ENCODE assay signal across 12 mouse cellular contexts in genomic region chr12:27311854-27312466, GRCm38 (mm10). TPM values are rescaled to one million over a fixed set of nuclear protein-coding genes. Genes with fewer than 3 reads are reported as not detected.
A peak's percentile ranks its signal among the peaks of the same experiment; 100 is the strongest.
DNase-seq lines count a peak whose midpoint lies in the region; ATAC-seq and TF ChIP-seq lines count a peak whose summit lies in the region.
"Had no signal": no experiment of that assay in that cellular context is flagged by ENCODE, and none has a peak within 500 bp of the region (broad histone marks: within the 10 kb centered on the region; RNA-seq: fewer than 3 reads in every experiment).

No protein-coding gene starts in this region.

- no peak overlapping the region for H3K4me3 ChIP-seq in intestine, embryonic 14.5 days (ENCODE audit: low read depth, low read length)
- no peak overlapping the region for H3K4me3 ChIP-seq in intestine, embryonic 15.5 days (replicated peaks)
- no peak overlapping the region for H3K4me3 ChIP-seq in midbrain, embryonic 11.5 days (ENCODE audit: low read depth, low read length)
- no peak overlapping the region for H3K4me3 ChIP-seq in midbrain, embryonic 16.5 days (ENCODE audit: low read depth, low read length)
- H3K4me3 ChIP-seq in limb, embryonic 14.5 days (replicated peaks; ENCODE audit: low read length): no peak overlapping the region
- H3K4me3 ChIP-seq: layer of hippocampus, adult 2 months; limb, embryonic 15.5 days; megakaryocyte, embryonic 14.5 days had no signal

- no peak for TF ChIP-seq POLR2A in limb, embryonic 14.5 days (IDR thresholded peaks at IDR 0.05; ENCODE audit: borderline replicate concordance, extremely low read depth, insufficient read depth, insufficient read length)

- H3K9ac ChIP-seq in intestine, embryonic 14.5 days (ENCODE audit: low read length): no peak overlapping the region
- H3K9ac ChIP-seq in intestine, embryonic 15.5 days: no peak overlapping the region
- H3K9ac ChIP-seq in midbrain, embryonic 11.5 days (ENCODE audit: low read length): no peak overlapping the region
- no peak overlapping the region for H3K9ac ChIP-seq in midbrain, embryonic 16.5 days (ENCODE audit: low read depth, low read length)
- no peak overlapping the region for H3K9ac ChIP-seq in limb, embryonic 14.5 days (ENCODE audit: low read depth, low read length, severe bottlenecking)
- H3K9ac ChIP-seq: limb, embryonic 15.5 days had no signal

- no peak overlapping the region for H3K27ac ChIP-seq in intestine, embryonic 14.5 days (ENCODE audit: low read depth)
- no peak overlapping the region for H3K27ac ChIP-seq in intestine, embryonic 15.5 days
- no peak overlapping the region for H3K27ac ChIP-seq in midbrain, embryonic 11.5 days (ENCODE audit: low read depth, low read length)
- H3K27ac ChIP-seq in midbrain, embryonic 16.5 days (ENCODE audit: low read length): no peak overlapping the region
- no peak overlapping the region for H3K27ac ChIP-seq in limb, embryonic 14.5 days (replicated peaks; ENCODE audit: low read depth, low read length)
- H3K27ac ChIP-seq: layer of hippocampus, adult 2 months had no signal

- peaks cover 20% of the 10 kb centered on the region for H3K4me1 ChIP-seq in intestine, embryonic 14.5 days (replicated peaks; ENCODE audit: control insufficient read depth, insufficient read depth, low read length)
- H3K4me1 ChIP-seq in intestine, embryonic 15.5 days (replicated peaks): peaks cover 17% of the 10 kb centered on the region
- peaks cover 9% of the 10 kb centered on the region for H3K4me1 ChIP-seq in midbrain, embryonic 11.5 days (ENCODE audit: control insufficient read depth, insufficient read depth, low read length)
- no peaks in the 10 kb centered on the region; the same call in 1 of the 2 replicates for H3K4me1 ChIP-seq in midbrain, embryonic 16.5 days (ENCODE audit: control insufficient read depth, insufficient read depth, low read length)
- peaks cover 17% of the 10 kb centered on the region for H3K4me1 ChIP-seq in limb, embryonic 14.5 days (ENCODE audit: control insufficient read depth, insufficient read depth, low read length)
- H3K4me1 ChIP-seq: megakaryocyte, embryonic 14.5 days had no signal

- H3K36me3 ChIP-seq in intestine, embryonic 14.5 days (ENCODE audit: control insufficient read depth, insufficient read depth, low read length): no peaks in the 10 kb centered on the region
- H3K36me3 ChIP-seq in intestine, embryonic 15.5 days: no peaks in the 10 kb centered on the region
- H3K36me3 ChIP-seq in midbrain, embryonic 11.5 days (ENCODE audit: control insufficient read depth, insufficient read depth, low read length): no peaks in the 10 kb centered on the region
- no peaks in the 10 kb centered on the region for H3K36me3 ChIP-seq in midbrain, embryonic 16.5 days (ENCODE audit: control insufficient read depth, insufficient read depth, low read length)
- no peaks in the 10 kb centered on the region for H3K36me3 ChIP-seq in limb, embryonic 14.5 days (ENCODE audit: control insufficient read depth, insufficient read depth, low read length)
- H3K36me3 ChIP-seq: limb, embryonic 15.5 days had no signal

- 0 out of 2 replicates have a peak overlapping the region, but pooled peaks have one; percentile 3 for H3K4me2 ChIP-seq in intestine, embryonic 14.5 days (ENCODE audit: low read length)
- no peak overlapping the region for H3K4me2 ChIP-seq in intestine, embryonic 15.5 days (replicated peaks)
- H3K4me2 ChIP-seq in midbrain, embryonic 11.5 days: peak overlapping the region; percentile 8; the same call in 1 of the 2 replicates
- no peak overlapping the region for H3K4me2 ChIP-seq in midbrain, embryonic 16.5 days (ENCODE audit: low read length)
- 0 out of 2 replicates have a peak overlapping the region, but pooled peaks have one; percentile 5 for H3K4me2 ChIP-seq in limb, embryonic 14.5 days (replicated peaks; ENCODE audit: low read depth, low read length, severe bottlenecking)

- no peak for ATAC-seq in intestine, embryonic 14.5 days (replicated peaks; ENCODE audit: low FRiP score, low TSS enrichment, low read depth)
- no peak for ATAC-seq in intestine, embryonic 15.5 days
- ATAC-seq in midbrain, embryonic 11.5 days (ENCODE audit: low FRiP score): no peak
- no peak for ATAC-seq in midbrain, embryonic 16.5 days
- ATAC-seq in limb, embryonic 14.5 days (ENCODE audit: low FRiP score, low read depth): no peak

- H3K9me3 ChIP-seq in intestine, embryonic 14.5 days (ENCODE audit: control insufficient read depth, low read length): no peaks in the 10 kb centered on the region
- no peaks in the 10 kb centered on the region for H3K9me3 ChIP-seq in intestine, embryonic 15.5 days
- no peaks in the 10 kb centered on the region for H3K9me3 ChIP-seq in midbrain, embryonic 11.5 days (ENCODE audit: control insufficient read depth, low read length)
- H3K9me3 ChIP-seq in midbrain, embryonic 16.5 days (replicated peaks; ENCODE audit: control insufficient read depth, low read length, poor library complexity, severe bottlenecking): no peaks in the 10 kb centered on the region
- H3K9me3 ChIP-seq in limb, embryonic 14.5 days (ENCODE audit: control insufficient read depth, low read length): no peaks in the 10 kb centered on the region
- H3K9me3 ChIP-seq: limb, embryonic 15.5 days; megakaryocyte, embryonic 14.5 days had no signal

- WGBS in intestine, embryonic 14.5 days: 20% methylated on average over 9 of the region's 9 CpGs
- 28% methylated on average over 9 of the region's 9 CpGs for WGBS in intestine, embryonic 15.5 days
- 14% methylated on average over 9 of the region's 9 CpGs for WGBS in midbrain, embryonic 11.5 days
- 19% methylated on average over 9 of the region's 9 CpGs for WGBS in midbrain, embryonic 16.5 days
- 16% methylated on average over 9 of the region's 9 CpGs for WGBS in limb, embryonic 14.5 days

- no peak for DNase-seq in intestine, embryonic 14.5 days (ENCODE audit: low spot score)
- DNase-seq in midbrain, embryonic 11.5 days (ENCODE audit: low spot score, missing footprints): peak; percentile 88
- peak; percentile 44 for DNase-seq in embryo, embryonic 9.5 days (ENCODE audit: extremely low spot score)
- DNase-seq in limb, embryonic 14.5 days (ENCODE audit: low spot score): no peak
- DNase-seq in layer of hippocampus, postnatal 36 days: no peak
- DNase-seq: adrenal gland, adult 2 months had no signal

- no peaks in the 10 kb centered on the region for H3K27me3 ChIP-seq in intestine, embryonic 14.5 days (replicated peaks; ENCODE audit: control insufficient read depth, insufficient read depth, low read length)
- no peaks in the 10 kb centered on the region for H3K27me3 ChIP-seq in intestine, embryonic 15.5 days (replicated peaks)
- H3K27me3 ChIP-seq in midbrain, embryonic 11.5 days (ENCODE audit: control insufficient read depth, insufficient read depth, low read length): no peaks in the 10 kb centered on the region
- no peaks in the 10 kb centered on the region for H3K27me3 ChIP-seq in midbrain, embryonic 16.5 days (ENCODE audit: control insufficient read depth, insufficient read depth, low read depth, low read length)
- H3K27me3 ChIP-seq in limb, embryonic 14.5 days (ENCODE audit: control insufficient read depth, insufficient read depth, low read length): no peaks in the 10 kb centered on the region
- H3K27me3 ChIP-seq: limb, embryonic 15.5 days; megakaryocyte, embryonic 14.5 days had no signal

RNA-seq across cellular contexts. Expression of gene Sox11, which starts 30.4 kb away (rescaled TPM):
- 60.1 and 72.7 TPM in 2 replicates for polyA plus RNA-seq in intestine, embryonic 14.5 days (2014; fragmentation: Nextera tagmentation; extraction: Ambion mirVana)
- 30.9 and 37.5 TPM in 2 replicates for polyA plus RNA-seq in intestine, embryonic 15.5 days (2015; fragmentation: Nextera tagmentation; extraction: Ambion mirVana)
- polyA plus RNA-seq in midbrain, embryonic 11.5 days (2014; fragmentation: Nextera tagmentation; extraction: Ambion mirVana): 618 and 725 TPM in 2 replicates
- polyA plus RNA-seq in midbrain, embryonic 16.5 days (2015; fragmentation: Nextera tagmentation; extraction: Ambion mirVana): 371 and 465 TPM in 2 replicates
- polyA plus RNA-seq in limb, embryonic 14.5 days (2012; rRNA removed): 35.1 and 46.0 TPM in 2 replicates
- polyA plus RNA-seq in limb, embryonic 14.5 days (2014; fragmentation: Nextera tagmentation; extraction: Ambion mirVana): 102 and 139 TPM in 2 replicates
- 10 to 100 TPM; 24.5 to 25.5 TPM for total RNA-seq in layer of hippocampus, postnatal 36 days (2021)
- total RNA-seq: granulocyte monocyte progenitor cell, adult 5-6 weeks had no signal

Comparison
In these comparisons a context has a peak if more than half of its experiments do, and no peak if none do; other contexts are left out.
1. H3K4me2 ChIP-seq: peak in intestine, embryonic 14.5 days (single experiment), midbrain, embryonic 11.5 days (single experiment) and limb, embryonic 14.5 days (single experiment); none in intestine, embryonic 15.5 days (single experiment) and midbrain, embryonic 16.5 days (single experiment).
2. DNase-seq: peak in midbrain, embryonic 11.5 days (single experiment) and embryo, embryonic 9.5 days (single experiment); none in intestine, embryonic 14.5 days (single experiment), limb, embryonic 14.5 days (single experiment) and layer of hippocampus, postnatal 36 days (0 of 2).